Mouse (Mus musculus) E14TG2a.4 (cell line): ENCODE data around the gene Adgrg1.

ENCODE experiments used
- H3K27me3 ChIP-seq: 2 replicates; pipeline ENCODE4 v1.6.1; 2014; ENCODE audit warnings: low read length, control low read depth; ENCODE audit not compliant: insufficient read depth
- H3K36me3 ChIP-seq: 2 replicates; pipeline ENCODE4 v1.6.1; 2014; ENCODE audit warnings: low read length, control low read depth; ENCODE audit not compliant: insufficient read depth
- H3K4me1 ChIP-seq: replicated peaks from 2 replicates; pipeline ENCODE4 v1.6.1; 2014; ENCODE audit warnings: low read depth, low read length, control low read depth
- H3K4me3 ChIP-seq: replicated peaks from 2 replicates; pipeline ENCODE4 v1.5.1; 2014; ENCODE audit warnings: mild to moderate bottlenecking, low read length
- H3K9me3 ChIP-seq: 2 replicates; pipeline ENCODE4 v1.6.1; 2014; ENCODE audit warnings: low read length, control low read depth
- CTCF ChIP-seq: conservative IDR thresholded peaks from 2 replicates; pipeline ENCODE4 v1.5.1; 2014; ENCODE audit warnings: low read length
- NANOG ChIP-seq: IDR thresholded peaks from 2 replicates; pipeline ENCODE4 v1.6.1; 2014; ENCODE audit warnings: borderline replicate concordance, low read length, mixed read lengths
- POU5F1 ChIP-seq: IDR thresholded peaks from 2 replicates; pipeline ENCODE4 v1.6.1; 2014; ENCODE audit warnings: low read length, borderline replicate concordance

Gene Adgrg1

DNA sequence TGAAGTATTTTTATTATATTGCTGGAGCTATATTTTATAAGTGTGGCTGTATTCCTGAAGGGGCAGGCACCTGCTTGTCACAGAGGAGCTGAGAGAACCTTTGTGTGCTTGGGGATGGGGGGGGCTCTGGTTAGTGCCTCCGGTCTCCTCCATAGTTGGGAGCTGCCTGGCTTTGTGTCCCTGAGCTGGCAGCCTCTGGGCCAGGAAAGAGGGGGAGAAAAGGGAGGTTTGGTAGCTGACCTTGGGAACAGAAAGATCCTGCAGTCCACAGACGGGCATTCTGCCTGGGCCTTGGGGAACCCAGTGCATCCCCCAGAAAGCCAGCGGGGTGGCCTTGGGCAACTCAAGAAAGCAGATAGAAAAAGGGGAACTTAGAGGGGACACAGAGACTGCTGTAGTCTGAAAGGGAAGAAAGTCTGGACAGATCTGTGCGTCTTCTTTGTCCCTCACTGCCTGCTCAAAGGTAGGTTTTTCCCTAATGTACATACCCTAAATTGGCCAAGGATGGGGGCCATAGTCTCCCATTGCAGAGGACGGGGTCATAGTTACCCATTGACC lies 20.9 kb downstream of the Adgrg1 start:
- Histone ChIP-seq H3K4me1 (peaks cover 42% of the 10 kb centered on the region), H3K4me3 (no peak overlapping the region), H3K27me3 (peaks cover 42% of the 10 kb centered on the region), H3K9me3 (no peaks in the 10 kb centered on the region), H3K36me3 (no peaks in the 10 kb centered on the region)
- no peak for TF ChIP-seq POU5F1
- no peak for TF ChIP-seq CTCF
- TF ChIP-seq NANOG, result no peak

DNA sequence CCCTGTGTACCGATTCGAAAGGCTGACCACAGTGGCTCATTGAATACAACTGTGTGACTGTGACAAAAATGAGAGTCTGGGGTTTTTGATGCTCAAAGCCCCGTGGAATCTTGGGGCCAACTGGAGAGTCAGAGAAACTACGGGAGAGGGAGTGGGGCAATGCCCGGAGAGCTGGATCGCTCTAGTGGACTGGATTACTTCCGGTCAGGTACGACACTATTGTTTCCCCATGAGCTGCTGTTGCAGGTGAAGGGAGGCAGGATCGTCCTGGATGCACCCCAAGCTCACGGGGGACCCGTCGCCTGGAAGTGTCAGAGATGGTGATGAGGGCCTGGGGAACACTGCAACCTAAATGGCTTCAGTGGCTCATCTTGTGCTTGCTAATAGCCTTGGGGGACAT lies 21.5 kb downstream of the Adgrg1 start:
- Histone ChIP-seq H3K36me3 (no peaks in the 10 kb centered on the region), H3K4me1 (peaks cover 42% of the 10 kb centered on the region), H3K27me3 (peaks cover 42% of the 10 kb centered on the region), H3K9me3 (no peaks in the 10 kb centered on the region), H3K4me3 (no peak overlapping the region)
- no peak for TF ChIP-seq POU5F1
- no peak for TF ChIP-seq NANOG
- TF ChIP-seq CTCF, result no peak

- Histone ChIP-seq H3K36me3 (no peaks in the 10 kb centered on the region), H3K4me1 (peaks cover 48% of the 10 kb centered on the region), H3K9me3 (no peaks in the 10 kb centered on the region), H3K27me3 (peaks cover 38% of the 10 kb centered on the region), H3K4me3 (no peak overlapping the region)
- TF ChIP-seq NANOG (no peak), POU5F1 (no peak), CTCF (no peak)
These were observed 22.6 kb downstream of the Adgrg1 start for GRCm38 (mm10) chr8:94996899-94997856.

GRCm38 (mm10) chr8:94997857-94998243 lies 23.3 kb downstream of the Adgrg1 start:
- H3K4me3 ChIP-seq, result no peak overlapping the region
- no peaks in the 10 kb centered on the region for H3K36me3 ChIP-seq
- no peak for TF ChIP-seq NANOG
- no peaks in the 10 kb centered on the region for H3K9me3 ChIP-seq
- peaks cover 32% of the 10 kb centered on the region for H3K27me3 ChIP-seq
- peaks cover 47% of the 10 kb centered on the region for H3K4me1 ChIP-seq

- peaks cover 52% of the 10 kb centered on the region for H3K4me1 ChIP-seq
- H3K27me3 ChIP-seq, result peaks cover 27% of the 10 kb centered on the region
- TF ChIP-seq POU5F1, result no peak
- no peak for TF ChIP-seq CTCF
- no peak for TF ChIP-seq NANOG
- no peaks in the 10 kb centered on the region for H3K9me3 ChIP-seq
- no peak overlapping the region for H3K4me3 ChIP-seq
- H3K36me3 ChIP-seq, result no peaks in the 10 kb centered on the region
These were observed 23.9 kb downstream of the Adgrg1 start for GRCm38 (mm10) chr8:94998431-94998830.

DNA sequence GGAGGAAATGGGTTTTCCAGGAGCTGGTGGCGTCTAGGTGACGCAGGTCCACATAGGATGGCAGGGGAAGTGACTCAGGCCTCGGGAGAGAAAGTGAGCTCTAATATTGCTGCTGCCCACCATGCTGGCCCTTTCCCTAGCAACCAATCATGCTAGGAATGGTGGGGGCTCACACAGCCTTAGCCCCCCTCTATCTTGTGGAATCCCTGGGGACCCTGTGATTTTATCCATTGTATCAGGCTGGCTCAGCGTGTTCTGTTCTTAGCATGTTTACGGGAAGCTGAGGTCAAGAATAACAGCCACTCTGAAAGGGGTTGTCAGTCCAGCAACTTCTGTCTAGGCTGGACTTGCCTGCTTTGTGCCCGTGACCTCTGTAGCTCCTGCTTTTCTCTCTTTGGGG lies 24.5 kb downstream of the Adgrg1 start:
- Histone ChIP-seq H3K4me1 (peaks cover 51% of the 10 kb centered on the region), H3K36me3 (no peaks in the 10 kb centered on the region), H3K27me3 (peaks cover 21% of the 10 kb centered on the region), H3K9me3 (no peaks in the 10 kb centered on the region), H3K4me3 (no peak overlapping the region)
- TF ChIP-seq CTCF (no peak), NANOG (no peak), POU5F1 (no peak)

DNA sequence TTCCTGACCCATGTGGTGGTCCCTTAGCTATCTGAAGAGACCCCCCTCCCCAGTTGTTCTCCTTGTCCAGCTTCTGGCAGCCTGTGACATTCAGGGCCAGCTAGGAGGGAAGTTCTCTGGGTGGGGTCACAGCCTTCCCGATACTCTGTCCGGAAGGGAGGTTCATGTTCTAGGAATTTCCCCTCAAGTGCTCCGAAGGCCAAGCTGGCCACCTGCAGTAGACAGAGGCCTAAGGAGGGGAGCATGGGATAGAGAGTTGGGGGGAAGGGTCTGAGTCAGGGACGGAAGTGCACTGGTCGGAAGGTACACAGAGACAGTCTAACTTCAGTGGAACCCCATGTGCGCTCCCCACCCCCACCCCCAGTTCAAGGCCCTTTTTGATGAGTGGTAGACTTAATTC lies 25.4 kb downstream of the Adgrg1 start:
- Histone ChIP-seq H3K36me3 (no peaks in the 10 kb centered on the region), H3K27me3 (peaks cover 12% of the 10 kb centered on the region), H3K9me3 (no peaks in the 10 kb centered on the region), H3K4me3 (no peak overlapping the region), H3K4me1 (peaks cover 46% of the 10 kb centered on the region)
- TF ChIP-seq NANOG, result no peak
- TF ChIP-seq CTCF, result no peak
- TF ChIP-seq POU5F1, result no peak

DNA sequence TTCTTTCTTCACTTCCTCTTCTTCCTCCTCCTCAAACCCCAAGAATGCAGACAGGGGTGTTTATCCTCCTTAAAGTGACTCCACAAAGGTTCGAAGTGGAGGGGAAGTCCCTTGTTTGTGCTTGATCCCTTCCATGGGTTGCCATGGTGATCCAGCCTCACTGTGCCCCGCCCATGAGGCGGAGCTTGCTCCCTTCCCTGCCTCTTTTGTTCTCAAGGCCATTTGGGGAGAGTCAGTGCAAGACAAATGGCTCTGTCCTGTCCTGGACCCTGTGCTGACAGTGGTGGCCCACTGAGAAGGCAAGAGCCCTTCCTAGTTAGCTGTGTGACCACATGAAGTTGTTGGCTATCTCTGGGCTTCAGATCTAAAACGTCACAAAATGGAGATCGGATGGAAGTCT lies 26.1 kb downstream of the Adgrg1 start:
- Histone ChIP-seq H3K4me1 (peaks cover 51% of the 10 kb centered on the region), H3K9me3 (no peaks in the 10 kb centered on the region), H3K36me3 (no peaks in the 10 kb centered on the region), H3K27me3 (peaks cover 5% of the 10 kb centered on the region; the same call in 1 of the 2 replicates), H3K4me3 (no peak overlapping the region)
- TF ChIP-seq NANOG (no peak), CTCF (no peak), POU5F1 (no peak)

GRCm38 (mm10) chr8:95001165-95001564 lies 26.6 kb downstream of the Adgrg1 start:
- TF ChIP-seq NANOG (no peak), CTCF (no peak), POU5F1 (no peak)
- no peak overlapping the region for H3K4me3 ChIP-seq

More at GRCm38 (mm10) chr8:95001165-95001564, 26.6 kb downstream of the Adgrg1 start:
- Histone ChIP-seq H3K27me3 (0 out of 2 replicates have a peak, but pooled peaks cover under 1% of the 10 kb centered on the region), H3K9me3 (no peaks in the 10 kb centered on the region), H3K36me3 (no peaks in the 10 kb centered on the region), H3K4me1 (peaks cover 54% of the 10 kb centered on the region)
